Mouse (Mus musculus): ENCODE results near the gene Anapc1.

Gene Anapc1

DNA sequence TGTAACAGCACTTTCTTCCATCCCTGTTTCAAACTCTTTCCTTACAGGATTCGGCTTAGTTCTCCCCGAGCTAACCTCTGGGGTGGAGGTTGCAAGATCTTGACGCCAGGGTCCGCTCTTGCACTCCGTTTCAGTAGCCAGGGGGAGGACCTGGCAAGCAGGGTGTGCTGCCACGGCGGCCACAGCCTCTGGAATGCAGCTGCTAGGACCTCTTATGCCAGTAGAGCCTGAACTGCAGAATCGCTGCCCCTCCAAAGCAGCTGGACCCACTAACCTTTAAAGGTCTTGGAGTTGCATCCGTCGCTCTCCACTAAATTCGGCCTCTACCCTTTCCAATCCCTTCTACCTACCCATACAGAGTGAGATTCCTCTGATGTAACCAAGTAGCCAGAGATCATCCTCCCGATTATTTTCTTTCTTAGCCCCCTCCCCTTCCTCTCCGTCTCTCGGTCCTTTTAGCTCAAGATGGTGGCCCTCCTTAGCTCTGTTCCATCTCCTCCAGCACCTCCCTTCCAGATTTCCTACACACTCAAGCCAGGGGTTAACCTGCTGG, 11.0 kb upstream of the Anapc1 start:
- in situ Hi-C loops (cut with MboI; ENCODE audit: unreplicated experiment in 2 of 2) = loop anchor here (5.0 to 25.0 kb wide), 7 partner anchors 119 to 1103 kb away; partner anchors contain the start of genes Tmem87b (in 2 of the 2), Zc3h8 (in 2 of the 2) and Ttl (in 1 of the 2)

DNA sequence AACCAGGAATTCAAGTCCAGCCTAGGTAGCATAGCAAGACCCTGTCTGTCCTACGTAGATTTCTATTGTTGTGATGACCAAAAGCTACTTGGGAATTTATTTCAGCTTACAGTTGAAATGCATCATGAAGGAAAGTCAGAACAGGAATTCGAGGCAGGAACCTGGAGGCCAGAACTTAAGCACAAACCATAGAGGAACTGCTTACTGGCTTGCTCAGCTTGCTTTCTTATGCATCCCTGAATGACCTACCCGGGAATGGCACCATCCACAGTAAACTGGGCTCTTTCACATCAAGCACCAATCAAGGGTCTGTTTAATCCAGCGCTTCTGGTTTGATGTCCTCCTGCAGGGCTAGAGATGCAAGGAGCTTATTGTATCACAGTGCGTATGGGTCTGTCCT, 10.4 kb upstream of the Anapc1 start:
- in situ Hi-C loops (cut with MboI; ENCODE audit: unreplicated experiment in 2 of 2) = loop anchor here (5.0 to 25.0 kb wide), 7 partner anchors 120 to 1103 kb away; partner anchors contain the start of genes Tmem87b (in 2 of the 2), Zc3h8 (in 2 of the 2) and Ttl (in 1 of the 2)

DNA sequence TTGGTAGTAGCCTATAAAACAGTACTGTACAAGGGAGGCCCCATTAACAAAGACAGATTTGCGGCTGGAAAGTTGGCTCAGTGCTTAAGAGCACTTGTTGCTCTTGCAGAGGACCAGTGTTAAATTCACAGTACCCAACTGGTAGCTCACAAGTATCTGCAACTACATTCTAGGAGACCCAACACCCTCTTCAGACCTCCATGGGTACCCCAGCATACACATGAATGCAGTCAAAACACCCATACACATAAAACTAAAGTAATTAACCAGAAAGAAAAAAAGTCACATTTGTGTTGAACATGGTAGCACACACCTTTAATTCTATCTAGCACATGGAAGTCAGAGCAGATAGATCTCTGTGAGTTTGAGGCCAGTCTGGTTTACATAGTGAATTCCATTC, 9.9 kb upstream of the Anapc1 start:
- in situ Hi-C loops (cut with MboI; ENCODE audit: unreplicated experiment in 2 of 2) = loop anchor here (5.0 to 25.0 kb wide), 7 partner anchors 120 to 1102 kb away; partner anchors contain the start of genes Tmem87b (in 2 of the 2), Zc3h8 (in 2 of the 2) and Ttl (in 1 of the 2)

DNA sequence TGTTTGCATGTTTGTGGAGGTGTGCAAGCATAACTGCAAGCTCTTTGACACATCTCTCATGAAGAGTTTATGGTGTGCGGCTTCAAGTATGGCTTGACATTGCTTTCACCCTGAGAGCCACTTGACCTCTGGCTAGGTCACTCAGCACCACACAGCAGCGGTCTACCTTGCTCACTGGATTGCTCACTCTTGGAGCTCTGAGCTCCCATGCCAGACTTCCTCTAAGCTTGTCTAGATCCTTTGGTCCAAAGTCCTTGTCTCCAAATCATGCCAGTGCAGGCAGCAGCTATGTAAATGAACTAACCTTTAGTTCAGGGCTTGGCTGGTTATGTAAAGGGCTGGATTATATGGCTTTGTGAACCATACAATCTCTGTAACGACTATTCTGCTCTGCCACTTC, 9.2 kb upstream of the Anapc1 start:
- in situ Hi-C loops (cut with MboI; ENCODE audit: unreplicated experiment in 2 of 2) = loop anchor here (5.0 to 25.0 kb wide), 7 partner anchors 121 to 1102 kb away; partner anchors contain the start of genes Tmem87b (in 2 of the 2), Zc3h8 (in 2 of the 2) and Ttl (in 1 of the 2)

DNA sequence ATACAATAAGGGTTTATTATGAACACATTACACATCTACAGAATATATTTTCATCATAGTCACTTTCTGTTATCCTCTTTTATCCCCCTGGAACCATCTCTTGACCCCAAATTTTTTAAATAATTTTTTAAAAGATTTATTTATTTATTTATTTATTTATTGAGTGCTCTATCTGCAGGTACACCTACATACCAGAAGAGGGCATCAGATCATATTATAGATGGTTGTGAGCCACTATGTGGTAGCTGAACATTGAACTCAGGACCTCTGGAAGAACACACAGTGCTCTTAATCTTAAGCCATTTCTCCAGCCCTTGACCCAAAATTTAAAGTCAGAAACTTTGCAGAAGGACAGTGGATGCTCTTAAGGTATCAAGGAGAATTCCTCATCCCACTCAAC, 7.4 kb upstream of the Anapc1 start:
- in situ Hi-C loops (cut with MboI; ENCODE audit: unreplicated experiment in 2 of 2) = loop anchor here (10.0 to 25.0 kb wide), 5 partner anchors 250 to 1100 kb away; partner anchors contain the start of genes Zc3h8 (in 2 of the 2) and Ttl (in 1 of the 2)

DNA sequence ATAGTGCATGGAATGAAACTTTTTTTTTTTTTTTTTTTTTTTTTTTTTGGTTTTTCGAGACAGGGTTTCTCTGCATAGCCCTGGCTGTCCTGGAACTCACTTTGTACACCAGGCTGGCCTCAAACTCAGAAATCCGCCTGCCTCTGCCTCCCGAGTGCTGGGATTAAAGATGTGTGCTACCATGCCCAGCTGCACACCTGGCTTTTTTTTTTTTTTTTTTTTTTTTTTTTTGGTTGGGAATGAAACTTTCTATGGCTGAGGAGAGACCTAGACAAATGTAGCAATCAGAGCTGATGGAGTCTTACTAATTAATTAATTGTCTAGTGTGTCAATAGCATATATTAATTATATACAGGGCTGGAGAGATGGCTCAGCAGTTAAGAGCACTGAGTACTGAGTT, 6.6 kb upstream of the Anapc1 start:
- in situ Hi-C loops (cut with MboI; ENCODE audit: unreplicated experiment in 2 of 2) = loop anchor here (10.0 to 25.0 kb wide), 5 partner anchors 251 to 1099 kb away; partner anchors contain the start of genes Zc3h8 (in 2 of the 2) and Ttl (in 1 of the 2)

DNA sequence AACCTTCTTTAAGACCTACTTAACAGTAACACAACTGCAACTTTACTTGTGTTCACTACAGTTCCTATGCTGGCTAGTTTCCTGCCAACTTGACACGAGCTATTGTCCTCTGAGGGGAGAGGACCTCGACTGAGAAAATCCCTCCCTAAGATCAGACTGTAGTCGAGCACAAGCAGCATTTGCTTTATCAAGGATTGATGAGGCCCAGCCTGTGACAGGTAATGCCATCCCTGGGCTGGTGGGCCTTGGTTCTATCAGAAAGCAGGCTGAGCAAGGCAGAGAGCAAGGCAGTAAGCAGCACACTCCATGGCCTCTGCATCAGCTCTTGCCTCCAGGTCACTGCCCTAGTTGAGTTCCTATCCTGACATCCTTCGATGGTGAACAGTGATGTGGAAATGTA, 6.0 kb upstream of the Anapc1 start:
- in situ Hi-C loops (cut with MboI; ENCODE audit: unreplicated experiment in 2 of 2) = loop anchor here (10.0 to 25.0 kb wide), 5 partner anchors 252 to 1098 kb away; partner anchors contain the start of genes Zc3h8 (in 2 of the 2) and Ttl (in 1 of the 2)

DNA sequence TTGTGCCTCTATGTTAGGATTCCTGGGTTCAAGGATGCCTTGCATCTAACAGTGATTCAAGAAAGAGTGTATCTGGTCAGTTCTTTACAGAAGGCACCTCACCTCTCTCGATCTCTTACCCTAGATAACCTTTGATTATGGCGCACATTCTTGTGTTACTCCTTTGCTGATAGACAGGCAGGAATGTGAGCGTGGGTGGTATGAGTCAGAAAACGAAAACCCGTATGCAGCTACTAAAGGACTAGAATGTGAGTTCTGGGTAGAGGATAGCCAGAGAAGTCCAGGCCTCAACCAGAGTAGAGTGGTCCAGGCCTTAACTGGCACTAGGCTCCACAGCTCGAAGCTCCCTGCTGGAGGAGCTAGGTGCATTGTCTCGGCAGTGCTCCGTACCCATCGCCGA, 5.6 kb upstream of the Anapc1 start:
- in situ Hi-C loops (cut with MboI; ENCODE audit: unreplicated experiment in 2 of 2) = loop anchor here (10.0 to 25.0 kb wide), 5 partner anchors 252 to 1098 kb away; partner anchors contain the start of genes Zc3h8 (in 2 of the 2) and Ttl (in 1 of the 2)

DNA sequence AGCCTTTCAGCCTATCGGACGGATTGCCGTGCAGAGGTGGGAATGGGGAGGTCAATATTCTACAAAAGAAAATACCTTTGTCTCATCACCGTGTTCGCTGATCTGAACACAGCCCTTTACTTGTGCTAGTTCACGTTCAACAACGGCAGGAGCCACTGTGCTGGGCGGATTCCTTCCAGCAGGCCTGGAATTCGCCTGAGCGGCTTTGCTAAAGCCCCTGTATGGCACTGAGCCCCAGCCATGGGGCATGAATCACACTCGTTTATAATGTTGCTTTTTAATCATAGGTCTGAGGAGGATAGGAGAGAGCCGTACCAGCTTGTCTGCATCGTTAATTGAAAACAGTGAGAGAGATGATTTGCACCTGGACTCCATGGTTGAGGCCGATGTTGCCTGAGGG, 5.1 kb upstream of the Anapc1 start:
- in situ Hi-C loops (cut with MboI; ENCODE audit: unreplicated experiment in 2 of 2) = loop anchor here (10.0 to 25.0 kb wide), 5 partner anchors 252 to 1098 kb away; partner anchors contain the start of genes Zc3h8 (in 2 of the 2) and Ttl (in 1 of the 2)

DNA sequence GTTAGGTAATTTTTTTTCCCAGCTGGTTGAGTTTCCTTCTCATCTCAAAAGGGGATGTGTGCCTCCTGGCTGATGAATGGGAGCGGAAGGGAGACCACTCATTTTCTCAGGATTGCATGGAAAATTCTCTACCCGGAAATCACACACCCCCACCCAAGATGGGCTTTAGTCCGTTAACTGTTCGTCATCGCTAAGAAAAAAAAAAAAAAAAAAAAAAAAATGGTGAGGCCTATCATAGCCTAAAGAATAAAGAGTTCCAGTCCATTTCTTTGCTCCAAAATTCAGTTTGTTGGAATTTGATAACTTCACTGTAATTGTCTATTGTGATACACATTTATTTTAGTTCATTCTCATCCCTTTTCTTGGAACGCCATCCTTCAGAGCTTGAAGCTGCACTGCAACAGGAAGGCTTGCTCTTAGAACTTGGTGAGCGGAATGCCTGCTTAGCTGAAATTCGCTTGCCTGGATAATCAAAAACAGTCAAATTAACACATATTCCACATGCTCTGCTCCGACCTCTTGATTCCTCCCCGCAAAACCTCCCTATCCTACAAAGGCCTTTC, 448 bp upstream of the Anapc1 start:
- in situ Hi-C loops (cut with MboI; ENCODE audit: unreplicated experiment in 2 of 2) = loop anchor here in 1 of 2 experiments (25.0 kb wide), 1 partner anchor 375 kb away; the partner anchor contains the start of gene Ttl

DNA sequence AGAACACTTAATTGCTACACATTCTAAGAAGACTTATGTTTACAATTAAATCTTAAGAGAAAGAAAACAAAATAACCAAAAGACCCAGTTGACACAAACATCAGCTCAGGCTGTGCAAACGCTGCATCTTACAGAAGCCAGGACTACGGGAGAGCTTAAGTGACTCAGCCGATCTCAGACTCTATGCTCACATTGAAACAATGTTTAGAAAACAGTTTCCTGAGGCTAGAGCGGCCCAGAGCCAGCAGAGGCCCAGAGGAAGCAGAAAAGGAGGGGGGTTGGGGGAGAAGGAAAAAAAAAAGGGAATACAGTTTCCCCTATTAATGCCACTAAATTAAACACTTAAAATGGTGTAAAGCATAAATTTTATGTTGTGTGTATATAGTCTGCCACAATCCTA, 6.5 kb downstream of the Anapc1 start:
- in situ Hi-C loops (cut with MboI; ENCODE audit: unreplicated experiment in 2 of 2) = loop anchor here in 1 of 2 experiments (25.0 kb wide), 1 partner anchor 382 kb away; the partner anchor contains the start of gene Ttl

DNA sequence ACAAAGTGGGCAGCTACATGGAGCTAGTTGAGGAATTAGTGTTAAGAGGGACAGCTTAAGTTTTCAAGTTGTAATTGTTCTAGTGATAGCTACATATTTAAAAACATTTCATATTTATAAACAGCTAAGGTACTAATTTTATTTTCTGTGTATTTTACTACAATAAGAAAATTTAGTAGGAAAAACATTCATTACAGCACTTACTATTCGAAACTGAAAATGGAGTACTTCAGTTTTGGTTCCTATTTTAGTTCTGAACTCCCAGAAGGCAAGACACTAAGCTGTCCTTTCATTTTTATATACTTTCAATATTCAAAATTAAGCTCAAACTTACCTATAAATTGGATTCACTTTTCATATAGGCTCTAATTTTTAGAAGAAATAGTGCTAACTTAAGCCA, 66.6 kb downstream of the Anapc1 start:
- in situ Hi-C loops (cut with MboI; ENCODE audit: unreplicated experiment in 2 of 2) = no loop called here

DNA sequence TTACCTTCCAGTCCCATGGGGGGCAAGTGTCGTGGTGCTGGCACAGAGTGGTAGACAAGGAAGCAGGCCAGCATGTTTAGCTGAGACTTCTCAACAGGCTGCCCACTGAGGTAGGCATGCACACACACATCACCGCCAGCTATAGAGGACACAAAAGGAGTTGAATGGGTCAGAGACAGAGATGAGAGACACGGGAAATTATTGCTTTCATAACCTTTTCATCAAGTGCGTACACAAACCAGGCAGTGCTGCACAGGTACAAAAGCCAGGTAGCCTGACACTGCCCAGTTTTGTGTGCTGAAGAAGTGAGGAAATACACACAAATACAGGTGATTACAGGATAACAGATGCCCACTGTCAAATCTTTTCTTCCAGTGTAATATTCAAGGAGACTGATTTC, 71.8 kb downstream of the Anapc1 start:
- in situ Hi-C loops (cut with MboI; ENCODE audit: unreplicated experiment in 2 of 2) = no loop called here

DNA sequence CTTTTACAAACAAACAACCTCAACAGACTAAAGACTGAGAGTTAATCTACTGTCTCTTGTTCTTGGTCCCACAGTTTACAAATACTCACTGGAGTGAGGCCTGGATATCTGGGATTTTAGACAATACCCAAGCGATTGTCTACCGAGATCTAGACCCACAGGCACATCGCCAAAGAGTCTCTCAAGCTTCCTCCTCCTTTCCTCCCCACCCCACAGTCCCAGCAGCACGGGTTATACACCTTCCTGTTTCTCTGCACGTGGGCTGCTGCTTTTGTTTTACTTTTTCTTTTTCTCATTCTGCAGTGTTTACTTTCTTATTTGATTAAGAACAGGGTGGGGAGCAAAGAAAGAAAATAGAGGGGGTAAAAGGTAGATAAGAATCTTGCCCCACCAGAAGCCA, 73.8 kb downstream of the Anapc1 start:
- in situ Hi-C loops (cut with MboI; ENCODE audit: unreplicated experiment in 2 of 2) = no loop called here

DNA sequence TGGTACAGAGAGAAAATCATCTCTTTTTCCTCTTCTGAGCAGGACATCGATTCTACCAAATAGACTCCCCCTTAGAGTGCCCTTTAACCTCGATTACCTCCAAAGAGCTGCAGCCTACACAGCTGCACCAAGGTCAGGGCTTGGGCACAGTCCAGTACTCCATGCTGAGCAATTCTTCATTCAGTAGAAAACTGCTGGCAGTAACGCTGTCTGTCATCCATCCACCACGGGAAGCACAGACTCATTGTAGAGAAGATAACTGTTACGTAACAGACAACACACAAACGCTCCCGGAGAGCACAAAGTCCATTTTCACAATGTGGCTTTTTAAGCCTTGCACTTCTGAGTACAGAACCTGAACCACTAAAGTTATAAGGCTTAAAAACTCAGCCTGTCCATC, 74.9 kb downstream of the Anapc1 start:
- in situ Hi-C loops (cut with MboI; ENCODE audit: unreplicated experiment in 2 of 2) = no loop called here

DNA sequence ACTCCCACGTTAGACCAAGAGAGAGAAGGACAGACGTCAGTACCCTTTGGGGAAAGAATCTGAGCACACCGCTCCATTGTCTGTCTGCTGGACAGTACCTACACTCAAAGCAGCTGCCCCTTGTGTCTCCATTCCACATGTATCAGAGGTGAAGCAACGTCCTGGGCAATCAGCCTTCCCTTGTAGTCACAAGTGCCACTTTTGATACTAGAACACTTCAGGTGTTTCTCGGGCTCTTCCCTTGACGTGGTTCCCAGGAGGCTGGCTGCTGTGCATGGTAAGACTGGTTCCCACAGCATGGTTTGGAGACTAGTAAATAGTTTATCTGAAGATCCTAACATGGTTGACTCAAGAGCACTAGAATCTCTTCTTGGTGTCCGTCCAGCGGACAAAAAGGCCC, 76.0 kb downstream of the Anapc1 start:
- in situ Hi-C loops (cut with MboI; ENCODE audit: unreplicated experiment in 2 of 2) = no loop called here

DNA sequence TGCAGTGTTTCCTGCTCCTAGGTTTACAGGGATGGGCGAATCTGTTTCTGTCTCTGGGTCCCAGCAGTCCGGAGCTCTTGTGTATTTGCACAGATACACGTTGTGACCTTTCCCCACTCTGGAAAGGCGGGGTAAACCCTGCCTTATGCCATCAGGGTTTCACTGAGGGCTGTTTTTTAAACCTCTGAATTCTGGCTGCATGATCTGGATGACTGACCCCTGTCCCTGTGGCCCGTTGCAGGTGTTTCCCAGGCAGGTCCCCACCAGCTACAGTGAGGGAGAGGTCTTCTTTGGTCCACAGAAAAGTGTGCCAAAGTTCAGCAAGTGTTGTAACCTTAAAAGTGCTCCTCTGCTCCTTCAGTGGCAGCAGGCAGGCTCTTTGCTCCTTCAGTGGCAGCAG, 77.9 kb downstream of the Anapc1 start:
- in situ Hi-C loops (cut with MboI; ENCODE audit: unreplicated experiment in 2 of 2) = no loop called here

DNA sequence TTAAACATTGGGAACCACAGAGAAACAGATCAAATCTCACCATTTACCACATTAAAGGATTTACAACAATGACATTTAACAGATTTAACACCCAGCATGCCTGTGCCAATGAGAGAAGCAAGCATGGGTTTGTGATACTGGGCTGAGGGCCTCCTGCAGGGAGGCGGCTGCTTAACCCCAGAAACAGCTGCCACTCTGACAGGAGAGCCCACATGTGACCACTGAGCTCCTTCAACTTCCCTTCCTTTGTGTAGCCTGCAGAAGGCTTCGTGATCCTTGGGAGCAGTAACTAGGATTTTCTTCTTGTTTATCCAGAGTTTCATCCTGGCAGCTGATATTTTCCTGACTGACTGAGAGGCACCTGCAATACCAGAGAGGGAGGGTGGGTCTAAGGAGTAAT, 85.7 kb downstream of the Anapc1 start:
- in situ Hi-C loops (cut with MboI; ENCODE audit: unreplicated experiment in 2 of 2) = no loop called here

DNA sequence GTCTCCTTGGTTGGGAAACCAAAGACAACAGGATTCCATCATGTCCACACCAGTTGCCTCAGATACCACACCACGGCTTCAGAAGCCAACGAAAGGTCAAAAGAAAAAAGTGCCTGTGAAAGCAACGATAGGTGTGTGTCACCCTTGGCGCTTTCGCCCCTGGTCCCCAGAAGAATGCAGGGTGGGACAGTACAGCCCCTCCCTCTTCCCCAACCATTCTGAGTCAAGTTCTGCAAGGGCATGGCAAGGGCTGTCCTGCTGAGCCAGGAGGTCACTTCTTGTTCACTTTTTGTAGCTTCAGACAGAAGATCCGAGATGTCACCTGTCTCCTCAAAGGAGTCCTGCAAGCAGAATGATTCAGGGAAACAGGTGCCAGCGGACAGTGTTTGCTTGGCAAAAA, 94.9 kb downstream of the Anapc1 start:
- in situ Hi-C loops (cut with MboI; ENCODE audit: unreplicated experiment in 2 of 2) = loop anchor here in 1 of 2 experiments (25.0 kb wide), 1 partner anchor 1080 kb away; the partner anchor contains the start of gene Kcnip3

DNA sequence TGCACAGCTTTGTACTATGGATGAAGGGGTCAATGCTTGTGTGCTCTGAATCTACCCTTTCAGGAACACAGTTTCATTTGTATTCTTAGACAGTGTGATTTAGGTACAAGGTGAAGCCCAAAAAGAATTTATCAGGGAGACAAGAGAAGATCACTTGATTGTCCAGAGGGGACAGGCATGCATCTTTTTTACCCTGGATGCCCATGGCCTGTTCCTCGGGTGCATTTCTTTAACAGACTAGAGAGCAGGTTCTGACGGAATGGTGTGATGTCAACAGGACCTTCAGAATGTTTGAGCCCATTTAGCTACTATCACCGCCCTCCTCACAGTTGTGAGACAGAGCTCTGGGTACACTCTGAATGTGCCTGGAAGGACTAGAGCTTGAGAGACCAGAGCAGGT, 96.3 kb downstream of the Anapc1 start, which contains the start of gene Spdye4c:
TSS of gene Spdye4c (plus strand) at position 301 of the 400 bp plus-strand sequence.
- in situ Hi-C loops (cut with MboI; ENCODE audit: unreplicated experiment in 2 of 2) = loop anchor here in 1 of 2 experiments (25.0 kb wide), 1 partner anchor 1079 kb away; the partner anchor contains the start of gene Kcnip3

DNA sequence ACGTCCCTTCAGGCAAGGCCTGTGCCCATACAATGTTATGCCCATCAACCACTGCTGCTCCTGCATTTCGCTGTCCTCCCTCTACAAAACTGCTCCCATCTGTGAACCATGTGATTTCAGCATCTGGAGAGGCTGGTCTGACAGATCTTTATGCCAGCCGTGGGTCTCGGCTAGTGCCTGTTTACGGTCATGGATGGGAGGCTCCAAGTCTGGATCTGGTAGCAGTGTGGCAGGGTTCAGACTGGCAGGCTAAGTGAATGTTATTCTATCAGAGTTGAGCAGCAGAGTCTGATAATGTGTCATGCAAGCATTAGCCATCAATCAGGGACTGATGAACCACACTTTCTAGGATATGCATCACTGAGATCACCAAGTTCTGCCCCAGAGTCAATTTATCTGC, 104.3 kb downstream of the Anapc1 start:
- in situ Hi-C loops (cut with MboI; ENCODE audit: unreplicated experiment in 2 of 2) = loop anchor here in 1 of 2 experiments (25.0 kb wide), 1 partner anchor 1071 kb away; the partner anchor contains the start of gene Kcnip3

Data from v-Abl transformed pro-B cells (cell line).